Mouse (Mus musculus) megakaryocyte, embryonic 14.5 days (primary cell): ENCODE data around the gene Fbxw11.

Experiments used
- FLI1 ChIP-seq: IDR thresholded peaks from 2 replicates; pipeline ENCODE4 v1.6.1; 2012; ENCODE audit warnings: low read length, inconsistent platforms, mixed read lengths
- GATA1 ChIP-seq: IDR thresholded peaks from 3 replicates; pipeline ENCODE4 v1.6.1; 2012; ENCODE audit warnings: mixed read lengths, low read length, inconsistent platforms, borderline replicate concordance

DNA sequence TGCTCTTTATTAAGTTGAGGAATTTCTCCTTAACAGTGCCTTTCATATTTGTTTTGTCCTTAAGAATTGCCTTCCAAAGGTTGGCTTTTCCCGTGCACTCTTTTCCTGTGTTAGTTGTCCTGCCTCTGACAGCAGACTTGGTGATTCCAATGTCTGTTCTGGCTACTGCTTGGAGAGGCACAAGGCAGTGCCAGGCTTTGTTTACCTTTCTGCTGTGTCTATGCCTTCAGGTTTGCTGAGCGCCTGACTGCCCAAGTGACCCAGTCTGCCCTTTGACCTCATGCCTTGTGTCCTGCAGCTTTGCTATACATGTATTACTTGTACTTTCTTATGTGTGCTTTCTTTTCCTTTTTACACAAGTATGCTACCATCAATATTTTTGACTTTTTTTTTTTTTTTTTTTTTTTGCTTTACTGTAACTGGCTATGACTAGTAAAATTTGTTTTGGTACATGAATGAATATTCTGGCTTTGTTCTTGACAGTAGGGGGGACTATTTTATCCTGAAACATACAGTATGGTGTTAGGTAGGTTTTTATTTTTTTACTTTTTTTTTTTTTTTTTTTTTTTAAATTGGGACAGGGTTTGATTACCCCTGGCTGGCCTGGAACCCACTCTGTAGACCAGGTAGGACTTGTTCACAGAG, 54.0 kb downstream of the Fbxw11 start:
- TF ChIP-seq GATA1 = no peak
- no peak for TF ChIP-seq FLI1
